Mouse (Mus musculus) hindbrain, embryonic 11.5 days (tissue): ENCODE results near the gene Gm20388. TPM values are rescaled to one million over a fixed set of nuclear protein-coding genes. Genes with fewer than 3 reads are reported as not detected.

Experiments used
- ATAC-seq: fragments of 200-750 bp; cut with Nextera tagmentation; 2 replicates; pipeline ENCODE4 v1.8.0; 2017; ENCODE audit warnings: mild to moderate bottlenecking, moderate TSS enrichment, moderate library complexity; ENCODE audit not compliant: low FRiP score
- DNase-seq: peaks from one replicate; pipeline ENCODE4 v3.0.0-alpha.2; 2015; ENCODE audit warnings: low spot score
- H3K27ac ChIP-seq: fragments of 300-500 bp; sonication (generic); 2 replicates; pipeline ENCODE4 v1.5.1; 2014; ENCODE audit warnings: mild to moderate bottlenecking, low read depth, low read length
- H3K27me3 ChIP-seq: fragments of 300-500 bp; sonication (generic); 2 replicates; pipeline ENCODE4 v1.6.1; 2014; ENCODE audit warnings: mild to moderate bottlenecking, low read length, moderate library complexity, mixed read lengths; ENCODE audit not compliant: control insufficient read depth, insufficient read depth
- H3K36me3 ChIP-seq: fragments of 300-500 bp; sonication (generic); 2 replicates; pipeline ENCODE4 v1.6.1; 2014; ENCODE audit warnings: mild to moderate bottlenecking, low read length, moderate library complexity, mixed read lengths; ENCODE audit not compliant: control insufficient read depth, insufficient read depth
- H3K4me1 ChIP-seq: fragments of 300-500 bp; sonication (generic); replicated peaks from 2 replicates; pipeline ENCODE4 v1.6.1; 2014; ENCODE audit warnings: low read length, mixed read lengths; ENCODE audit not compliant: control insufficient read depth, insufficient read depth
- H3K4me2 ChIP-seq: fragments of 300-500 bp; sonication (generic); replicated peaks from 2 replicates; pipeline ENCODE4 v1.6.1; 2014; ENCODE audit warnings: mild to moderate bottlenecking, low read depth, low read length
- H3K4me3 ChIP-seq: fragments of 300-500 bp; sonication (generic); 2 replicates; pipeline ENCODE4 v1.5.1; 2014; ENCODE audit warnings: low read depth, low read length
- H3K9ac ChIP-seq: fragments of 300-500 bp; sonication (generic); 2 replicates; pipeline ENCODE4 v1.6.1; 2014; ENCODE audit warnings: low read depth, low read length
- H3K9me3 ChIP-seq: fragments of 300-500 bp; sonication (generic); 2 replicates; pipeline ENCODE4 v1.6.1; 2016; ENCODE audit warnings: low read length; ENCODE audit not compliant: control insufficient read depth
- WGBS: fragments of 180-500 bp; shearing (Covaris S2); extraction: QIAGEN DNeasy Blood & Tissue Kit; methylation state at CpG from one replicate; pipeline ENCODE4 v1.1.7; 2014; 5-methylcytosine and 5-hydroxymethylcytosine counted together
- polyA plus RNA-seq: library from polyadenylated mRNA; unstranded; fragments of >200 nt; fragmentation: Nextera tagmentation; extraction: Ambion mirVana; gene quantifications from 2 replicates; pipeline ENCODE4 v1.2.1, GENCODE M21; 2014

Gene Gm20388
- polyA plus RNA-seq, 1 experiment from 2014 or later, result 11.8 TPM

DNA sequence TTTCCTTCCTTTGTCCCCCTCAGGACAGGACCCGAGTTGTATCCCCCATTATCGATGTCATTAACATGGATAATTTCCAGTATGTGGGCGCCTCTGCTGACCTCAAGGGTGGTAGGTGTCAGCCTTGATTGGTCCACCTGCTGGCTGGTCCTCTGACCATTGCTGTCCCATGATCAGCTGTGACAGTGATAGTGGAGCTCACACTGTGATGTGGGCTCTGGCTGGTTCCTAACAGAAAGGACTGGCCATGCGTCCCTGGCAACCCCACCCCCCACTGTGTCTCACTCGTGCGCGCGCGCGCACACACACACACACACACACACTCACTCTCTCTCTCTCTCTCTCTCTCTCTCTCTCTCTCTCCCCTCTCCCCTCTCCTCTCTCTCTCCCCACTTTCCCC is 4419.0 kb downstream of the Gm20388 start:
- Histone ChIP-seq H3K36me3 (no peaks in the 10 kb centered on the region), H3K27me3 (no peaks in the 10 kb centered on the region), H3K4me1 (no peaks in the 10 kb centered on the region), H3K9me3 (no peaks in the 10 kb centered on the region), H3K4me2 (no peak overlapping the region), H3K4me3 (no peak overlapping the region), H3K9ac (no peak overlapping the region), H3K27ac (no peak overlapping the region)
- DNase-seq (peak; percentile 36), ATAC-seq (peak; percentile 52; the same call in 1 of the 2 replicates)
- 50% methylated on average over 10 of the region's 10 CpGs for WGBS

DNA sequence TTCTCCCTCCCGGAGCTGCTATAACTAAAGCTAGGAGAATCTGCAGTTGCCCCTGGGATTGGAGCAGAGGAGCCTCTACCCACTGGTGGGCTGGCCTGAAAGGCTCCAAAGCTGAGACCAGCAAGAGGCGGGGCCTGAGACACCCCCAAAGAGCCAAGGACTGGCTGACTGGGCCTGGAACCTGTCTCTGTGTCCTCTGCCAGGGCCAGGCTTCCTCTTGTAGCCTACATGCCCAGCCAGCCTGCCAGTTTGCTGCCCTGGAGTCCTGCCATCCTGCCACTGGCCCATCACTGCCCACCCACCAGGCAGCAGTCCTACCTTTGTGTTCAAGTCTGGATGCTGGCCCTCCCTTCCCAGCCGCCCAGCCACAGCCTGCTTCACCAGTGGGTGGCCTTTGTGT is 4419.8 kb downstream of the Gm20388 start:
- Histone ChIP-seq H3K27ac (no peak overlapping the region; the same call in 1 of the 2 replicates), H3K36me3 (no peaks in the 10 kb centered on the region), H3K27me3 (no peaks in the 10 kb centered on the region), H3K9ac (0 out of 2 replicates have a peak overlapping the region, but pooled peaks have one; percentile 15), H3K4me3 (no peak overlapping the region), H3K9me3 (no peaks in the 10 kb centered on the region), H3K4me2 (no peak overlapping the region), H3K4me1 (no peaks in the 10 kb centered on the region)
- ATAC-seq, result no peak
- DNase-seq, result no peak
- WGBS, result 66% methylated on average over 2 of the region's 3 CpGs

DNA sequence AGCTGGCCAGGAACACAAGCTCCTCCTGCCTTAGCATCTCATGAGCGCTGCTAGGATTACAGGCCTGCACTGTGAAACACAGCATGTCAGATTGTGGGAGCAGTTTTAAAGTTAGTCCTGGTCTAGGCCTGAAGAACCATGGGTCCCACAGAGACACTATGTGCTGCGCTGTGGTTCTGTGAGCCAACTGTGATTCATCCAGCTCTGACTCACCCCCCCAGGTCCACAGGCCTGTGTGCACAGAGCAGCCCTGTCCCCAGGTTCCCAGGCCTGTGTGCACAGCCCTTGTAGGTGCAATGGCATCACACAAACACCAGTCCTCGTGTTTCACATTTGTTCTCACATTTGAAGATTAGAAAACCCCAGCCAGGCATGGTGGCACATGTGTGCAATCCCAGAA is 4420.5 kb downstream of the Gm20388 start:
- no peak for ATAC-seq
- Histone ChIP-seq H3K4me3 (no peak overlapping the region), H3K9me3 (no peaks in the 10 kb centered on the region), H3K4me2 (no peak overlapping the region), H3K27ac (no peak overlapping the region), H3K36me3 (no peaks in the 10 kb centered on the region), H3K9ac (no peak overlapping the region), H3K4me1 (no peaks in the 10 kb centered on the region), H3K27me3 (no peaks in the 10 kb centered on the region)
- 79% methylated on average over 3 of the region's 3 CpGs for WGBS
- DNase-seq, result no peak

DNA sequence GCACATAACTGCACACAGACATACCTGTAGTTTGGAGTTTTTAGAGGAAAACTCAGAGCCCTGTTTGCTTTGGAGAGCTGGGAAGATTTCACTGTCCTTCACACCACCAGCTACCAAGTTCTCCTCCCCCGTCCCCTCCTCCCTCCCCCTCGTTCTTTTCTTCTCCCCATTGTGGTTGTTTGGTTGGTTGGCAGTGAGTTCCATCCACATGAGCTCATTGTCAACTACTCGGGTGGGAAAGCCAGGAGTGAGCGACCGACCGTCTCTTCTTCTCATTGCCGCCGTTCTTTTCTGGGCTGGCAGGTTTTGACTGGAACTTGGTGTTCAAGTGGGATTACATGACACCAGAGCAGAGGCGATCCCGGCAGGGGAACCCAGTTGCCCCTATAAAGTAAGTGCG is 4421.1 kb downstream of the Gm20388 start:
- ATAC-seq (no peak), DNase-seq (no peak)

DNA sequence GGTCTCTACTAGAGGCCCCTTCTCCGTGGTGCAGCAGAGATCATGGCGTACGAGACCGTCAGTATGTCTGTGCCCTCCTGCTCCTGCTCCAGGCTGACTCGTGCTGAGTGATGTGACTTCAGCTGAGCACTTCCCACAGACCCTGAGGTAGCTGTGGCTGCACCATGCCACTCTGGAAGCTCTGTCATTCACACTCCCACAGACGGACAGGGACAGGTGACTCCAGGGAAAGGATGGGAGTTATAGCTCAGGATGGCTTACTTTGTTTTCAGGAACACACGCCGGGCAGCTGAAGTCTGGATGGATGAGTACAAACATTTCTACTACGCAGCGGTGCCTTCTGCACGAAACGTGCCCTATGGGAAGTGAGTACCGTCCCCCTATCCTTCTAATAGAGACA is 4425.7 kb downstream of the Gm20388 start:
- H3K27me3 ChIP-seq, result no peaks in the 10 kb centered on the region
- DNase-seq, result no peak
- no peak for ATAC-seq
- H3K36me3 ChIP-seq, result peaks cover 2% of the 10 kb centered on the region; the same call in 1 of the 2 replicates
- no peaks in the 10 kb centered on the region for H3K9me3 ChIP-seq
- no peak overlapping the region for H3K27ac ChIP-seq
- no peak overlapping the region for H3K9ac ChIP-seq
- no peak overlapping the region for H3K4me2 ChIP-seq
- WGBS, result 93% methylated on average over 13 of the region's 13 CpGs
- no peak overlapping the region for H3K4me3 ChIP-seq
- H3K4me1 ChIP-seq, result no peaks in the 10 kb centered on the region

More for the DNA sequence above, 4421.1 kb downstream of the Gm20388 start:
- Histone ChIP-seq H3K27ac (no peak overlapping the region), H3K4me3 (no peak overlapping the region), H3K36me3 (no peaks in the 10 kb centered on the region), H3K9me3 (no peaks in the 10 kb centered on the region), H3K27me3 (no peaks in the 10 kb centered on the region), H3K4me1 (no peaks in the 10 kb centered on the region), H3K4me2 (no peak overlapping the region), H3K9ac (no peak overlapping the region)
- 75% methylated on average over 11 of the region's 11 CpGs for WGBS

DNA sequence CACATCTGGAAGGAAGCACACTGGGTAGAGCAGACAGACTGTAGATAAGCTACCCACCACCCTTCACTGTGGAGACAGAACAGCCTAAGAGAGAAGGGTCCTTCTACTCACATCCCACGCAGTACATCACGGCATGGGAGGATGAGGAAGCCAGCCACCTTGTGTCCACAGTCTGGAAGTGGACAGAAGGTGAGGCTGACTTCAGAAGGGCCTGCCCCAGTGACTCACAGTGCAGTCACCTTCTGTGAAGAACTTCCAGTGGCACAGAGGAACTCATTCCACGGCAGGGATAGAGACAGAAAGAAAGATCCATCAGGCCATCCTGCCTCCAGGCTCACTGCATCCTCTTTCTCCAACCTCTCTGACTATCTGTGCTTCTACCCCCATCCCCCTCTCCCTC is 4429.1 kb downstream of the Gm20388 start:
- 95% methylated on average over 3 of the region's 3 CpGs for WGBS
- peaks cover 5% of the 10 kb centered on the region; the same call in 1 of the 2 replicates for H3K36me3 ChIP-seq
- no peaks in the 10 kb centered on the region for H3K27me3 ChIP-seq
- H3K4me1 ChIP-seq, result no peaks in the 10 kb centered on the region
- DNase-seq (no peak), ATAC-seq (no peak)
- no peak overlapping the region for H3K4me2 ChIP-seq
- H3K9me3 ChIP-seq, result no peaks in the 10 kb centered on the region
- no peak overlapping the region for H3K4me3 ChIP-seq
- no peak overlapping the region for H3K9ac ChIP-seq
- H3K27ac ChIP-seq, result no peak overlapping the region

DNA sequence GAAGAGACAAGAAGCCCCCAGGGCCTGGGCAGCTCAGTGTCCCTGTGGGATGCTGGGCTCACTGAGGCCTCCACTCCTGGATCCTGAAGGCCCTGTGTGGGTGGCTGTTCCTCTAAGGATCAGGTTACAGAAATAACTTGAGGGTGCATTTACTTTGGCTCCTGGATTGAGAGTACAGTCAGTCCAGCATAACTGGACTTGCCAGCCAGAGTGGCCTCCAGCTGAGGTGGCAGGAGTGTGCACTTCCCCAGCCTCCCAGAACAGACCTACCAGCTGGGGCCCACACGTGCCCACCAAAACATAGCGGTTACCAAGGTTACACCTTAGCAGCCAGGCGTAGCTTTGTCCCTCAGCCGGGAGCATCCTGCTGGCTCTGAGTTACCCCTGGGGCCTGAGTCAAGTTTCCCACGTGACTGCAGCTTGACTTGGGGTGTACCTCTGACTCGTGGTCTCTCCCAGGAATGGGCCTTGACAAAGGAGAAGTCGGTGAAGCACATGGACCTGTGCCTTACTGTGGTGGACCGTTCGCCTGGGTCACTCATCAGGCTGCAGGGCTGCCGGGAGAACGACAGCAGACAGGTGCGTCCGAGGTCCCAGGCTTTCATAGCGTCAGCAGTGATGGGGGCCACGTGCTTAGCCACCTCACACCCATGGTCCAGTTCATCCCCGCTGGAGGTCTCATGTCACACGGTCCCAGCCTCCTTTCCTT is 4429.9 kb downstream of the Gm20388 start:
- no peak overlapping the region for H3K4me3 ChIP-seq
- no peak overlapping the region for H3K9ac ChIP-seq
- H3K4me1 ChIP-seq, result no peaks in the 10 kb centered on the region
- no peak overlapping the region for H3K27ac ChIP-seq
- no peak overlapping the region for H3K4me2 ChIP-seq
- DNase-seq, result peak; percentile 36
- 64% methylated on average over 17 of the region's 17 CpGs for WGBS
- ATAC-seq, result 0 out of 2 replicates have a peak, but pooled peaks have one; percentile 27
- H3K27me3 ChIP-seq, result no peaks in the 10 kb centered on the region
- no peaks in the 10 kb centered on the region for H3K9me3 ChIP-seq
- H3K36me3 ChIP-seq, result peaks cover 5% of the 10 kb centered on the region; the same call in 1 of the 2 replicates

DNA sequence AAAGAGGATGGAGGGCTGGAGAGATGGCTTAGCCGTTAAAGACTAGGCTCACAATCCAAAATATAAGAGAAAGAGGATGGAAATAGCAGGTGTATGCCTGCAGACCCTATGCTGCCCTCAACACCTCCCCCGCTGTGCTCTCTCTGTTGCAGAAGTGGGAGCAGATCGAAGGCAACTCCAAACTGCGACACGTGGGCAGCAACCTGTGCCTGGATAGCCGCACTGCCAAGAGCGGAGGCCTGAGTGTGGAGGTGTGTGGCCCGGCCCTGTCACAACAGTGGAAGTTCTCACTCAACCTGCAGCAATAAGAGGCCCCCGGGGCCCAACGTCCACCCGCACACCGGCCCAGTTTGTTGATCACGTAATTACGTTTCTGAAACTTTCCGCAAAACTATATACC is 4432.5 kb downstream of the Gm20388 start:
- no peak for ATAC-seq
- 91% methylated on average over 15 of the region's 15 CpGs for WGBS

DNA sequence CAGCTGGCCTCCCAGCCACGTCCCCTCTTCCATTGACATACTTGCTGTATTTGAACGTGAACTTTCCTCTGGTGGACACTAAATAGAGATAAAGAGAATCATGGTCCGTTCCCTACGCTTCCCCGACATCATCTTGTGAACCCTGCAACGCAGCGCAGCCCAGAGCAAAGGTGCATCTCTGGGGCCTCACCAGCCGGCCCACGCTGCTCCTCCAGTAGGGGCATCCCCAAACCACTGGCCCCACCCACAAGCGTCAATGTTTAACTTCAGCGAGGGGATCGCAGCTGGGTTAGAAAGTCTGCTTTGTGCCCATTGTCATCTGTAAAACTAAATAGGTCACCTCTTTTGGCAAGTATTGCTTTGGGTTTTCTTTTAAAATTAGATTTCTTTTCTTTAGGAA is 4433.4 kb downstream of the Gm20388 start:
- DNase-seq, result no peak
- no peak for ATAC-seq
- 0 out of 2 replicates have a peak, but pooled peaks cover 3% of the 10 kb centered on the region for H3K36me3 ChIP-seq

More for the DNA sequence above, 4432.5 kb downstream of the Gm20388 start:
- no peak for DNase-seq
- no peak overlapping the region for H3K4me2 ChIP-seq
- H3K9ac ChIP-seq, result no peak overlapping the region
- 0 out of 2 replicates have a peak, but pooled peaks cover 3% of the 10 kb centered on the region for H3K36me3 ChIP-seq
- no peak overlapping the region for H3K4me3 ChIP-seq
- no peak overlapping the region for H3K27ac ChIP-seq
- no peaks in the 10 kb centered on the region for H3K4me1 ChIP-seq
- no peaks in the 10 kb centered on the region for H3K27me3 ChIP-seq
- no peaks in the 10 kb centered on the region for H3K9me3 ChIP-seq

More for the DNA sequence above, 4433.4 kb downstream of the Gm20388 start:
- H3K4me1 ChIP-seq, result no peaks in the 10 kb centered on the region
- no peaks in the 10 kb centered on the region for H3K9me3 ChIP-seq
- no peak overlapping the region for H3K4me3 ChIP-seq
- WGBS, result 75% methylated on average over 12 of the region's 12 CpGs
- no peak overlapping the region for H3K4me2 ChIP-seq
- H3K27ac ChIP-seq, result no peak overlapping the region
- H3K27me3 ChIP-seq, result no peaks in the 10 kb centered on the region
- no peak overlapping the region for H3K9ac ChIP-seq
